Mouse (Mus musculus) kidney, postnatal 25 days (tissue): Measurements from ENCODE around the gene Sinhcaf.
"Not testable (repeated sequence)": the region's sequence is repeated elsewhere in the genome, so short reads cannot be mapped to it uniquely, and the experiment has no call there.

Experiments used
- DNase-seq, 2 experiments: peaks; one replicate each; pipeline ENCODE4 v3.0.0; 2021; ENCODE audit warnings: mixed read lengths in 2 of 2

Gene Sinhcaf

GRCm38 (mm10) chr6:148946409-148946742 lies at the start of gene Sinhcaf:
Gene Sinhcaf (minus strand): TSS chr6:148946467.
- DNase-seq, result peak; percentile 99

GRCm38 (mm10) chr6:148994327-148994999 lies 48.2 kb upstream of the Sinhcaf start:
- DNase-seq, result no peak

GRCm38 (mm10) chr6:148993117-148994077 lies 47.1 kb upstream of the Sinhcaf start:
- no peak for DNase-seq

- no peak for DNase-seq
Measured at GRCm38 (mm10) chr6:148992373-148993116, 46.3 kb upstream of the Sinhcaf start.

GRCm38 (mm10) chr6:148991660-148992372 lies 45.5 kb upstream of the Sinhcaf start:
- DNase-seq, result no peak

- not testable (repeated sequence) for DNase-seq
Measured at GRCm38 (mm10) chr6:148989792-148990491, 43.7 kb upstream of the Sinhcaf start.

- no peak for DNase-seq
Measured at GRCm38 (mm10) chr6:148986003-148986402, 39.7 kb upstream of the Sinhcaf start.

- DNase-seq, result no peak
Measured at GRCm38 (mm10) chr6:148980495-148980894, 34.2 kb upstream of the Sinhcaf start.

GRCm38 (mm10) chr6:148975096-148975495 lies 28.8 kb upstream of the Sinhcaf start:
- DNase-seq, result no peak

GRCm38 (mm10) chr6:148972891-148973290 lies 26.6 kb upstream of the Sinhcaf start:
- no peak for DNase-seq

- DNase-seq, result no peak
Measured at GRCm38 (mm10) chr6:148972059-148972848, 26.0 kb upstream of the Sinhcaf start.

GRCm38 (mm10) chr6:148971385-148971940 lies 25.2 kb upstream of the Sinhcaf start:
- no peak for DNase-seq

GRCm38 (mm10) chr6:148961285-148961684 lies 15.0 kb upstream of the Sinhcaf start:
- DNase-seq, result no peak

- DNase-seq, result no peak
Measured at GRCm38 (mm10) chr6:148959540-148960238, 13.4 kb upstream of the Sinhcaf start.

GRCm38 (mm10) chr6:148958712-148959111 lies 12.4 kb upstream of the Sinhcaf start:
- no peak for DNase-seq

GRCm38 (mm10) chr6:148957046-148957445 lies 10.8 kb upstream of the Sinhcaf start:
- DNase-seq, result no peak

GRCm38 (mm10) chr6:148955641-148956420 lies 9.6 kb upstream of the Sinhcaf start:
- no peak for DNase-seq

GRCm38 (mm10) chr6:148946881-148947405 lies 676 bp upstream of the Sinhcaf start:
- no peak for DNase-seq
